Mouse (Mus musculus) urinary bladder, postnatal 36 days (tissue): Measurements from ENCODE around the gene Gm21969.

Experiments used
- DNase-seq, 2 experiments: peaks; one replicate each; pipeline ENCODE4 v3.0.0; 2022; ENCODE audit warnings: low spot score in 2 of 2, mixed read lengths in 1 of 2

Gene Gm21969

GRCm38 (mm10) chr4:139653238-139653637, 50.3 kb downstream of the Gm21969 start, which contains the start of gene Tas1r2:
TSS of gene Tas1r2 (plus strand) at chr4:139653538.
- DNase-seq: no peak

- no peak for DNase-seq
Measured at GRCm38 (mm10) chr4:139661897-139662296, 58.9 kb downstream of the Gm21969 start.

- DNase-seq: no peak
Measured at GRCm38 (mm10) chr4:139667632-139668031, 64.6 kb downstream of the Gm21969 start.

- DNase-seq: peak; percentile 39 to 44
Measured at GRCm38 (mm10) chr4:139669847-139670246, 66.9 kb downstream of the Gm21969 start.

- DNase-seq: no peak
Measured at GRCm38 (mm10) chr4:139675696-139676095, 72.7 kb downstream of the Gm21969 start.

- no peak for DNase-seq
Measured at GRCm38 (mm10) chr4:139683728-139684638, 81.0 kb downstream of the Gm21969 start.

GRCm38 (mm10) chr4:139684639-139685017, 81.6 kb downstream of the Gm21969 start:
- DNase-seq: peak; percentile 48 to 50

- no peak for DNase-seq
Measured at GRCm38 (mm10) chr4:139688058-139688457, 85.1 kb downstream of the Gm21969 start.

- no peak for DNase-seq
Measured at GRCm38 (mm10) chr4:139689627-139690269, 86.8 kb downstream of the Gm21969 start.

GRCm38 (mm10) chr4:139693315-139693714, 90.3 kb downstream of the Gm21969 start:
- DNase-seq: no peak

- no peak for DNase-seq
Measured at GRCm38 (mm10) chr4:139697755-139698154, 94.8 kb downstream of the Gm21969 start.

- DNase-seq: no peak
Measured at GRCm38 (mm10) chr4:139698602-139699001, 95.6 kb downstream of the Gm21969 start.

- no peak for DNase-seq
Measured at GRCm38 (mm10) chr4:139702914-139703313, 99.9 kb downstream of the Gm21969 start.

GRCm38 (mm10) chr4:139703468-139703867, 100.5 kb downstream of the Gm21969 start:
- DNase-seq: no peak

GRCm38 (mm10) chr4:139705986-139706385, 103.0 kb downstream of the Gm21969 start:
- DNase-seq: no peak

- DNase-seq: no peak
Measured at GRCm38 (mm10) chr4:139710467-139711334, 107.7 kb downstream of the Gm21969 start.
